Mouse (Mus musculus) limb, embryonic 12.5 days (tissue): ENCODE results near the gene Gm30191. TPM values are rescaled to one million over a fixed set of nuclear protein-coding genes. Genes with fewer than 3 reads are reported as not detected.

Experiments used
- ATAC-seq: fragments of 200-750 bp; cut with Nextera tagmentation; 2 replicates; pipeline ENCODE4 v1.8.0; 2017; ENCODE audit warnings: low read depth, moderate TSS enrichment; ENCODE audit not compliant: insufficient number of reproducible peaks, insufficient read depth, low FRiP score, low TSS enrichment
- H3K27ac ChIP-seq: fragments of 300-500 bp; sonication (generic); 2 replicates; pipeline ENCODE4 v1.5.1; 2016; ENCODE audit warnings: mild to moderate bottlenecking, moderate library complexity
- H3K27me3 ChIP-seq: fragments of 300-500 bp; sonication (generic); 2 replicates; pipeline ENCODE4 v1.6.1; 2016; ENCODE audit warnings: mild to moderate bottlenecking, moderate library complexity
- H3K36me3 ChIP-seq: fragments of 300-500 bp; sonication (generic); 2 replicates; pipeline ENCODE4 v1.6.1; 2016; ENCODE audit warnings: mild to moderate bottlenecking, moderate library complexity
- H3K4me1 ChIP-seq: fragments of 300-500 bp; sonication (generic); replicated peaks from 2 replicates; pipeline ENCODE4 v1.6.1; 2016
- H3K4me2 ChIP-seq: fragments of 300-500 bp; sonication (generic); 2 replicates; pipeline ENCODE4 v1.6.1; 2016; ENCODE audit warnings: mild to moderate bottlenecking, moderate library complexity
- H3K4me3 ChIP-seq: fragments of 300-500 bp; sonication (generic); replicated peaks from 2 replicates; pipeline ENCODE4 v1.5.1; 2016; ENCODE audit warnings: mild to moderate bottlenecking
- H3K9ac ChIP-seq: fragments of 300-500 bp; sonication (generic); replicated peaks from 2 replicates; pipeline ENCODE4 v1.6.1; 2016; ENCODE audit warnings: mild to moderate bottlenecking, moderate library complexity
- H3K9me3 ChIP-seq: fragments of 300-500 bp; sonication (generic); 2 replicates; pipeline ENCODE4 v1.6.1; 2016; ENCODE audit warnings: mild to moderate bottlenecking, moderate library complexity
- WGBS: fragments of 180-500 bp; shearing (Covaris S2); methylation state at CpG from one replicate; pipeline ENCODE4 v1.1.7; 2016; 5-methylcytosine and 5-hydroxymethylcytosine counted together
- polyA plus RNA-seq: library from polyadenylated mRNA; unstranded; fragments of >200 nt; fragmentation: Nextera tagmentation; extraction: Ambion mirVana; gene quantifications from 2 replicates; pipeline ENCODE4 v1.2.1, GENCODE M21; 2016

The Gm30191 gene
- polyA plus RNA-seq, 1 experiment from 2014 or later, result not detected

- peak within 1 kb of the TSS; percentile 55 for H3K9ac ChIP-seq
- peak within 1 kb of the TSS; percentile 26 for H3K4me3 ChIP-seq
- H3K27me3 ChIP-seq, result peaks cover 41% of the 10 kb centered on the region
- no peaks in the 10 kb centered on the region for H3K36me3 ChIP-seq
- H3K4me1 ChIP-seq, result peaks cover 9% of the 10 kb centered on the region
- ATAC-seq, result no peak
- no peak within 1 kb of the TSS for H3K27ac ChIP-seq
- WGBS, result 4% methylated on average over 18 of the region's 18 CpGs
- H3K4me2 ChIP-seq, result peak within 1 kb of the TSS; percentile 54
- H3K9me3 ChIP-seq, result no peaks in the 10 kb centered on the region
Observed at GRCm38 (mm10) chr4:134238279-134238651, 8.5 kb upstream of the Gm30191 start, which contains the start of gene Cnksr1. Cnksr1 (minus strand) TSS chr4:134238399.

- peak overlapping the region; percentile 26 for H3K4me3 ChIP-seq
- H3K9ac ChIP-seq, result no peak overlapping the region
- no peak for ATAC-seq
- no peaks in the 10 kb centered on the region for H3K36me3 ChIP-seq
- peak overlapping the region; percentile 54 for H3K4me2 ChIP-seq
- peaks cover 9% of the 10 kb centered on the region for H3K4me1 ChIP-seq
- no peak overlapping the region for H3K27ac ChIP-seq
- H3K9me3 ChIP-seq, result no peaks in the 10 kb centered on the region
- H3K27me3 ChIP-seq, result peaks cover 38% of the 10 kb centered on the region
- WGBS, result 13% methylated on average over 10 of the region's 10 CpGs
Observed at GRCm38 (mm10) chr4:134238686-134239085, 8.0 kb upstream of the Gm30191 start.

GRCm38 (mm10) chr4:134243516-134244250 lies 3.1 kb upstream of the Gm30191 start, which contains the start of gene E130218I03Rik:
E130218I03Rik (plus strand) TSS chr4:134243662.
- H3K4me2 ChIP-seq, result peak within 1 kb of the TSS; percentile 94
- H3K9me3 ChIP-seq, result no peaks in the 10 kb centered on the region
- H3K27me3 ChIP-seq, result peaks cover 32% of the 10 kb centered on the region
- peak within 1 kb of the TSS; percentile 78; the same call in 1 of the 2 replicates for H3K9ac ChIP-seq
- H3K4me3 ChIP-seq, result peak within 1 kb of the TSS; percentile 83
- no peak for ATAC-seq
- H3K36me3 ChIP-seq, result no peaks in the 10 kb centered on the region
- H3K4me1 ChIP-seq, result peaks cover 15% of the 10 kb centered on the region
- WGBS, result 93% methylated on average over 17 of the region's 17 CpGs
- H3K27ac ChIP-seq, result no peak within 1 kb of the TSS

- Histone ChIP-seq H3K9me3 (no peaks in the 10 kb centered on the region), H3K4me1 (peaks cover 18% of the 10 kb centered on the region), H3K36me3 (no peaks in the 10 kb centered on the region), H3K4me3 (peak within 1 kb of the TSS; percentile 83), H3K27me3 (peaks cover 44% of the 10 kb centered on the region), H3K9ac (peak within 1 kb of the TSS; percentile 78), H3K4me2 (peak within 1 kb of the TSS; percentile 94), H3K27ac (no peak within 1 kb of the TSS)
- peak; percentile 28 for ATAC-seq
- under 1% methylated on average over 60 of the region's 60 CpGs for WGBS
Observed at GRCm38 (mm10) chr4:134245148-134245843, 1.4 kb upstream of the Gm30191 start, which contains the start of gene Zfp593. Zfp593 (minus strand) TSS chr4:134245592.

- Histone ChIP-seq H3K27me3 (peaks cover 53% of the 10 kb centered on the region), H3K4me3 (no peak overlapping the region), H3K4me2 (0 out of 2 replicates have a peak overlapping the region, but pooled peaks have one; percentile 94)
Observed at GRCm38 (mm10) chr4:134246256-134246655, 479 bp upstream of the Gm30191 start.

GRCm38 (mm10) chr4:134249651-134250050 lies 2.9 kb downstream of the Gm30191 start:
- Histone ChIP-seq H3K9me3 (no peaks in the 10 kb centered on the region), H3K27me3 (peaks cover 86% of the 10 kb centered on the region), H3K4me2 (peak overlapping the region; percentile 93), H3K27ac (no peak overlapping the region), H3K4me1 (peaks cover 54% of the 10 kb centered on the region), H3K4me3 (peak overlapping the region; percentile 32), H3K36me3 (no peaks in the 10 kb centered on the region), H3K9ac (peak overlapping the region; percentile 42; the same call in 1 of the 2 replicates)
- ATAC-seq, result peak; percentile 57; the same call in 1 of the 2 replicates
- under 1% methylated on average over 30 of the region's 30 CpGs for WGBS

More at GRCm38 (mm10) chr4:134246256-134246655, 479 bp upstream of the Gm30191 start:
- H3K9me3 ChIP-seq, result no peaks in the 10 kb centered on the region
- H3K4me1 ChIP-seq, result peaks cover 27% of the 10 kb centered on the region
- no peaks in the 10 kb centered on the region for H3K36me3 ChIP-seq
- H3K27ac ChIP-seq, result no peak overlapping the region
- no peak overlapping the region for H3K9ac ChIP-seq
- no peak for ATAC-seq
- WGBS, result 49% methylated on average over 4 of the region's 4 CpGs

- Histone ChIP-seq H3K36me3 (no peaks in the 10 kb centered on the region), H3K4me1 (peaks cover 55% of the 10 kb centered on the region), H3K9ac (no peak overlapping the region), H3K4me2 (peak overlapping the region; percentile 93), H3K9me3 (no peaks in the 10 kb centered on the region), H3K27ac (no peak overlapping the region), H3K27me3 (peaks cover 92% of the 10 kb centered on the region), H3K4me3 (peak overlapping the region; percentile 56)
- WGBS, result 7% methylated on average over 27 of the region's 27 CpGs
- no peak for ATAC-seq
Observed at GRCm38 (mm10) chr4:134250116-134250929, 3.6 kb downstream of the Gm30191 start.

GRCm38 (mm10) chr4:134250930-134251240 lies 4.2 kb downstream of the Gm30191 start:
- ATAC-seq, result no peak
- Histone ChIP-seq H3K4me1 (peaks cover 56% of the 10 kb centered on the region), H3K4me3 (peak overlapping the region; percentile 56), H3K9ac (peak overlapping the region; percentile 60), H3K36me3 (no peaks in the 10 kb centered on the region), H3K4me2 (peak overlapping the region; percentile 93), H3K27me3 (peaks cover 92% of the 10 kb centered on the region), H3K27ac (no peak overlapping the region), H3K9me3 (no peaks in the 10 kb centered on the region)
- WGBS, result 10% methylated on average over 10 of the region's 10 CpGs

GRCm38 (mm10) chr4:134251241-134252130 lies 4.8 kb downstream of the Gm30191 start:
- no peaks in the 10 kb centered on the region for H3K36me3 ChIP-seq
- no peak for ATAC-seq
- H3K9ac ChIP-seq, result peak overlapping the region; percentile 60
- peak overlapping the region; percentile 56 for H3K4me3 ChIP-seq
- H3K4me2 ChIP-seq, result peak overlapping the region; percentile 93
- peaks cover 57% of the 10 kb centered on the region for H3K4me1 ChIP-seq
- H3K9me3 ChIP-seq, result no peaks in the 10 kb centered on the region
- H3K27ac ChIP-seq, result no peak overlapping the region
- H3K27me3 ChIP-seq, result peaks cover 87% of the 10 kb centered on the region
- WGBS, result 1% methylated on average over 89 of the region's 91 CpGs
